Mouse (Mus musculus): ENCODE measurements around the gene Rmi2.

- no peak for TF ChIP-seq CTCF (IDR thresholded peaks at IDR 0.05; ENCODE audit: low read depth, low read length)
- TF ChIP-seq GATA1 (IDR thresholded peaks at IDR 0.05; ENCODE audit: borderline replicate concordance, low read length): no peak
- no peak for TF ChIP-seq TAL1 (conservative IDR thresholded peaks at IDR 0.05; ENCODE audit: low read depth, low read length)
- no peak for TF ChIP-seq GATA2 (IDR thresholded peaks at IDR 0.05; ENCODE audit: borderline replicate concordance, low read depth, low read length)
- no peak for TF ChIP-seq POLR2AphosphoS5 (IDR thresholded peaks at IDR 0.05; ENCODE audit: insufficient replicate concordance, low read depth, low read length)
These were observed 102.6 kb downstream of the Rmi2 start for GRCm38 (mm10) chr16:10937497-10937896.
